Mouse (Mus musculus) forebrain, embryonic 12.5 days (tissue): Measurements from ENCODE around the gene Ttc9. TPM values are rescaled to one million over a fixed set of nuclear protein-coding genes. Genes with fewer than 3 reads are reported as not detected.

Experiments
- ATAC-seq: fragments of 200-750 bp; cut with Nextera tagmentation; 2 replicates; pipeline ENCODE4 v1.8.0; 2017; ENCODE audit warnings: moderate TSS enrichment; ENCODE audit not compliant: low FRiP score
- H3K27ac ChIP-seq: fragments of 300-500 bp; sonication (generic); 2 replicates; pipeline ENCODE4 v1.5.1; 2016; ENCODE audit warnings: mild to moderate bottlenecking
- H3K27me3 ChIP-seq: fragments of 300-500 bp; sonication (generic); 2 replicates; pipeline ENCODE4 v1.6.1; 2016; ENCODE audit warnings: mild to moderate bottlenecking
- H3K36me3 ChIP-seq: fragments of 300-500 bp; sonication (generic); replicated peaks from 2 replicates; pipeline ENCODE4 v1.6.1; 2016; ENCODE audit warnings: mild to moderate bottlenecking
- H3K4me1 ChIP-seq: fragments of 300-500 bp; sonication (generic); 2 replicates; pipeline ENCODE4 v1.6.1; 2016
- H3K4me2 ChIP-seq: fragments of 300-500 bp; sonication (generic); 2 replicates; pipeline ENCODE4 v1.6.1; 2016; ENCODE audit warnings: mild to moderate bottlenecking, moderate library complexity
- H3K4me3 ChIP-seq: fragments of 300-500 bp; sonication (generic); replicated peaks from 2 replicates; pipeline ENCODE4 v1.5.1; 2016; ENCODE audit warnings: mild to moderate bottlenecking
- H3K9ac ChIP-seq: fragments of 300-500 bp; sonication (generic); 2 replicates; pipeline ENCODE4 v1.6.1; 2016; ENCODE audit warnings: mild to moderate bottlenecking
- H3K9me3 ChIP-seq: fragments of 300-500 bp; sonication (generic); 2 replicates; pipeline ENCODE4 v1.6.1; 2016
- WGBS: fragments of 180-500 bp; shearing (Covaris S2); methylation state at CpG from one replicate; pipeline ENCODE4 v1.1.7; 2016; 5-methylcytosine and 5-hydroxymethylcytosine counted together
- polyA plus RNA-seq: library from polyadenylated mRNA; unstranded; fragments of >200 nt; fragmentation: Nextera tagmentation; extraction: Ambion mirVana; gene quantifications from 2 replicates; pipeline ENCODE4 v1.2.1, GENCODE M21; 2016

Ttc9 gene
- polyA plus RNA-seq, 1 experiment from 2014 or later = 5.7 TPM

DNA sequence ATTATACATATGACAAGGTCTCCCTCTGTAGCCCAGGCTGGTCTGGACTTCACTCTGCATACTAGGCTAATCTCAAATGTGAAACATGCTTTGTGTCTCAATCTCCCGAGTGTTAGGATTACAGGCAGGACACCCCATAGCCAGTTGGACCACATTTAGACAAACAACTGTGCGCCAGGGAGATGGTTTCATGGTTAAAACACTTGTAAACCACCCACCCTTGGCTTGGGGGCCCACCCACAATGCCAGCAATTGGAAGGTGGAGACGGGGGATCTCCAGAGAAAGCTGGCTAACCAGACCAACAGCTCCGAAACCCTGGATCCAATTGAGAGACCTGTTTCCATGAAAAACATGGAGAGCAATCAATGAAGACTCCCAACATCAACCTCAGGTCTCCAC is 3.0 kb upstream of the Ttc9 start:
- no peak overlapping the region for H3K9ac ChIP-seq
- H3K27ac ChIP-seq = no peak overlapping the region
- 87% methylated on average over 4 of the region's 4 CpGs for WGBS
- H3K36me3 ChIP-seq = no peaks in the 10 kb centered on the region
- no peak for ATAC-seq
- no peak overlapping the region for H3K4me2 ChIP-seq
- H3K9me3 ChIP-seq = no peaks in the 10 kb centered on the region
- H3K4me3 ChIP-seq = no peak overlapping the region
- H3K4me1 ChIP-seq = peaks cover 24% of the 10 kb centered on the region
- H3K27me3 ChIP-seq = peaks cover 27% of the 10 kb centered on the region

- WGBS = under 1% methylated on average over 16 of the region's 16 CpGs
- Histone ChIP-seq H3K9ac (peak overlapping the region; percentile 83), H3K36me3 (no peaks in the 10 kb centered on the region), H3K27ac (peak overlapping the region; percentile 90), H3K4me3 (peak overlapping the region; percentile 78), H3K4me2 (peak overlapping the region; percentile 91), H3K9me3 (no peaks in the 10 kb centered on the region), H3K27me3 (peaks cover 28% of the 10 kb centered on the region), H3K4me1 (peaks cover 30% of the 10 kb centered on the region)
- ATAC-seq = peak; percentile 72
Measured at GRCm38 (mm10) chr12:81630520-81630914, 532 bp upstream of the Ttc9 start.

- peak overlapping the region; percentile 90 for H3K27ac ChIP-seq
- H3K4me2 ChIP-seq = peak overlapping the region; percentile 91
- ATAC-seq = peak; percentile 45
- WGBS = under 1% methylated on average over 26 of the region's 31 CpGs
- H3K27me3 ChIP-seq = peaks cover 26% of the 10 kb centered on the region
- H3K9ac ChIP-seq = peak overlapping the region; percentile 83
- no peaks in the 10 kb centered on the region for H3K36me3 ChIP-seq
- peak overlapping the region; percentile 78 for H3K4me3 ChIP-seq
- H3K4me1 ChIP-seq = peaks cover 30% of the 10 kb centered on the region
- no peaks in the 10 kb centered on the region for H3K9me3 ChIP-seq
Measured at GRCm38 (mm10) chr12:81631661-81632401, 782 bp downstream of the Ttc9 start.

DNA sequence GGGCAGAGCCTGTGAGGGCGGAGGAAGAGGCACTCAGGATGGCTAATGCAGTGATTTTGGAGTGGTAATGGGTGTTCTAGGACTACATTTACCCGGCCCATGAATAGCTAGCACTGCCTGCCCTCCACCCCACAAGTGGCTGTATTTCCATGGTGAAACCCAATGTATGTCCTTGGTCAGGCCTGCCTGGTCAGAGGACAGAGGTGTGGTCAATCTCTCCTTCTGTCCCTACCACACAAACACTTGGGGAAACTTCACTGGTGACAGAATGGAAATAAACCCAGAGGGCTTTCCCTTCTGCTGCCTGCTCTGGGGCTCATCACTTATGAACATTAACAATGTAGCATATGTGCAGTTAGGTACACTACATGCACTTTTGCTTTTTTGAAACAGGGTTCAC is 2.2 kb downstream of the Ttc9 start:
- whole genome bisulfite sequencing = 78% methylated on average over 2 of the region's 2 CpGs
- H3K27me3 ChIP-seq = peaks cover 23% of the 10 kb centered on the region
- H3K4me2 ChIP-seq = peak overlapping the region; percentile 91; the same call in 1 of the 2 replicates
- H3K36me3 ChIP-seq = no peaks in the 10 kb centered on the region
- peaks cover 32% of the 10 kb centered on the region for H3K4me1 ChIP-seq
- no peak overlapping the region for H3K27ac ChIP-seq
- H3K4me3 ChIP-seq = no peak overlapping the region
- ATAC-seq = no peak
- H3K9ac ChIP-seq = no peak overlapping the region
- H3K9me3 ChIP-seq = no peaks in the 10 kb centered on the region

DNA sequence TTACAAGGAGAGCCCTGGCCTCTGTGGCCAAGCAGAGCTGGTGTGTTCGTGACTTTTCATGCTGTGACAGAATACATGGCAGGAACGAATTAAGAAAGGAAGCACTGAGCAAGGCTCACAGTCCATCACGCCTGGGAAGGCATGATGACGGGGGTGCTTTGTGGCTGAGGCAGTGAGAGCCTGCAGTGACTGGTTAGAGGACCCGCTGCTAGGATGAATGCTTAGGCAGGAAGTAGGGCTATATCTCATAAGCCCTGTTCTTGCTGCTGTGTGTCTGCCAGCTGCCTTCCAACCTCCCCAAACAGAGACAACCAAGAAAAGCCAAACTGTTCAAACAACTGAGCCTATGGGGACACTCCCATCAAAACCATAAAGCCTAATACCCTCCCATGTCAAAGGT is 9.6 kb downstream of the Ttc9 start:
- Histone ChIP-seq H3K27me3 (no peaks in the 10 kb centered on the region), H3K9me3 (no peaks in the 10 kb centered on the region), H3K36me3 (no peaks in the 10 kb centered on the region), H3K4me2 (no peak overlapping the region), H3K4me3 (no peak overlapping the region), H3K27ac (no peak overlapping the region), H3K4me1 (peaks cover 13% of the 10 kb centered on the region; the same call in 1 of the 2 replicates), H3K9ac (no peak overlapping the region)
- ATAC-seq = no peak
- 69% methylated on average over 5 of the region's 5 CpGs for WGBS

DNA sequence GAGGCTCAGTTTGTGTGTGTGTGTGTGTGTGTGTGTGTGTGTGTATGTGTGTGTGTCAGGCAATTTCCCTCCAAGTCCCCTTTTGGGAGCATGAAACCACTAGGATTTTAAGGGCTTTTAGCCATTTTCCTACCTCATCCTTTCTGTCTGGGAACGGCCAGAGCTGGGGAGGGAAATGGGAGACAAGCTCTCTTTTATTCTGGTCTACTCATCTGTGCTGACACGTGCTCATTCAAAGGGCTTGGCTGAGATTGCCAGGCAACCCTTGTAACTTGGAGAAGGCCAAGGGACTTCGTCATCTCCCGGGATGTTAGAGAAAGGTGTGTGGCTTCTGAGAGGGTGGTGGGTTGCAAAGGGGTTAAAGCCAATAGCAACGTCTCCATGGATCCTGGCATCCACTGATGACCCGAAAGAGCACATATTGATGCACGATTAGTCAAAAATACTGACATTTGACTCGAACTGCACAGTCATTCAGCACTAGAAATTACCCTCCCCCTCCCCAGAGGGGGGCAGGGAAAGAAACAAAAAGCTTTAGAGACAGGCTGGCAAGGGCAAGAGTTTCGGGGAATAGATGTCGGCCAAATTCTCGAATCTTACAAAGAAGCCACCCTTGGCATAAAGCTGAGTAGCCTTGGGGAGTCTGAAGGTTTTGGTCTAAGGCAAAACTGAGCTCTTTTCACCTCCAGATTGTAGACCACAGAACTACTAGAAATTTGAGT is 11.5 kb downstream of the Ttc9 start:
- Histone ChIP-seq H3K4me1 (peaks cover 11% of the 10 kb centered on the region; the same call in 1 of the 2 replicates), H3K9ac (no peak overlapping the region), H3K36me3 (no peaks in the 10 kb centered on the region), H3K4me2 (no peak overlapping the region), H3K9me3 (no peaks in the 10 kb centered on the region), H3K4me3 (no peak overlapping the region), H3K27me3 (no peaks in the 10 kb centered on the region), H3K27ac (no peak overlapping the region)
- no peak for ATAC-seq
- WGBS = 20% methylated on average over 11 of the region's 11 CpGs

GRCm38 (mm10) chr12:81646811-81647210 is 15.8 kb downstream of the Ttc9 start:
- no peaks in the 10 kb centered on the region for H3K9me3 ChIP-seq
- H3K4me3 ChIP-seq = no peak overlapping the region
- H3K27me3 ChIP-seq = no peaks in the 10 kb centered on the region
- H3K27ac ChIP-seq = no peak overlapping the region
- WGBS = 90% methylated on average over 6 of the region's 6 CpGs
- H3K9ac ChIP-seq = no peak overlapping the region
- H3K4me2 ChIP-seq = no peak overlapping the region
- peaks cover 11% of the 10 kb centered on the region; the same call in 1 of the 2 replicates for H3K4me1 ChIP-seq
- ATAC-seq = no peak
- no peaks in the 10 kb centered on the region for H3K36me3 ChIP-seq

DNA sequence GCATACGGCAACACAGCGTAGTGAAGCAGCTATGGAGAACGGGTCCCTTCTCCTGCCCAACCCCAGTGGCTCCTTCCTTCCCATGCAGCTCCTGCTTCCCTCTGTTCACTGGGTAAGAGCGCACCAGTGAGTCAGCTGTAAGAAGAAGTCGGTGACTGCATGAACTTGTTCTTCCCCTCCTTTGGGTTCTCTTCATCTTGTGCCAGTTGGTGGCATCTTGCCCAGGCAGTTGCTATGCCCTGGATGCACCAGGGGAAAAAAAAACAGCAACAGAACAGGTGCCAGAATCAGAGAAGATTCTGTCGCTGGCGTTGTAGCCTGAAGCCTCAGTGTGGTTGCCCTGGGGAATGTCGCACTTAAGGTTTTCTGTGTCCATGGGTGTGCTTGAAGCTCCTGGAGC is 22.3 kb downstream of the Ttc9 start:
- no peak overlapping the region for H3K27ac ChIP-seq
- H3K4me3 ChIP-seq = no peak overlapping the region
- WGBS = 95% methylated on average over 8 of the region's 8 CpGs
- H3K4me2 ChIP-seq = no peak overlapping the region
- H3K9me3 ChIP-seq = no peaks in the 10 kb centered on the region
- H3K4me1 ChIP-seq = no peaks in the 10 kb centered on the region
- no peak overlapping the region for H3K9ac ChIP-seq
- H3K36me3 ChIP-seq = no peaks in the 10 kb centered on the region
- no peaks in the 10 kb centered on the region for H3K27me3 ChIP-seq
- ATAC-seq = no peak

DNA sequence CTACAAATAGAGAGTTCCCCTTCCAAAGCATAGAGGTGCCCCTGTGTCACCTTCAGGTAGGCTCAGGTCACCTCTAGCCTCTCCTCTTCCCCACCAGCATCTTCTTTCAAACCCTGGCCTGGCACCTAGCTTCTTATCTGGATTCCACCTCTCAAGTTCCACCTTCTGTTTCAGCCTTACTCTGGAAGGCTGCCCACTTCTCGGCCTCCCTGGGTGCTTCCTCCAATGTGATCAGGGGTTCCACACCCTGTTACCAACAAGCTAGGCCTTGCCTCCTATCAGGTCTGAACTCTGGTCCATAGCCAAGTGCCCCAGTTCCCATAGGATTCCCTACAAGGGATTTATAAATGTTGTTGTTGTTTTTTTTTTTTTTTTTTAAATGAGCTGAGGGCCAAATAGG is 26.3 kb downstream of the Ttc9 start:
- no peak overlapping the region for H3K4me2 ChIP-seq
- ATAC-seq = no peak
- no peaks in the 10 kb centered on the region for H3K9me3 ChIP-seq
- H3K9ac ChIP-seq = no peak overlapping the region
- H3K36me3 ChIP-seq = peaks cover 14% of the 10 kb centered on the region; the same call in 1 of the 2 replicates
- no peaks in the 10 kb centered on the region for H3K27me3 ChIP-seq
- no peak overlapping the region for H3K4me3 ChIP-seq
- H3K27ac ChIP-seq = no peak overlapping the region
- 92% methylated on average over 1 of the region's 1 CpGs for WGBS
- H3K4me1 ChIP-seq = no peaks in the 10 kb centered on the region

DNA sequence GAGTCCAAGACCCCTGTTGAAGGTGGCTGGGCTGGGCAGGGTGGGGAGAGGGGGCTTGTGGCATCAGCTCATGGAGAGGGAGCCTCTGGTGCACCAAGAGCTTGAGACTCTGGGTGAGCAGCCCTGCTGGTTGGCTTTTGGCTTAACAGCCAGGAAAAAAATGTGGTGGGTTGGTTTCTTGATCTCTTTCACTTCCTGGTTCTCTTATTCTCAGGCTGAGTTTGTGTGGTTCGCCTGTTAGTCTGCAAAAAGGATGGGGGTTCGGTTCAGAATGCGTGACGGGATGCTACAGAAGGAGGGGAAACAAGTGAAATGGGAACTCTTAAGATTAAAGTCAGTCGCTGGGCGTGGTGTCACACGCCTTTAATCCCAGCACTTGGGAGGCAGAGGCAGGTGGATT is 27.0 kb downstream of the Ttc9 start:
- ATAC-seq = no peak
- Histone ChIP-seq H3K36me3 (peaks cover 17% of the 10 kb centered on the region; the same call in 1 of the 2 replicates), H3K9me3 (no peaks in the 10 kb centered on the region), H3K4me2 (no peak overlapping the region), H3K4me1 (no peaks in the 10 kb centered on the region), H3K4me3 (no peak overlapping the region), H3K27me3 (no peaks in the 10 kb centered on the region), H3K9ac (no peak overlapping the region), H3K27ac (no peak overlapping the region)
- WGBS = 90% methylated on average over 7 of the region's 7 CpGs

DNA sequence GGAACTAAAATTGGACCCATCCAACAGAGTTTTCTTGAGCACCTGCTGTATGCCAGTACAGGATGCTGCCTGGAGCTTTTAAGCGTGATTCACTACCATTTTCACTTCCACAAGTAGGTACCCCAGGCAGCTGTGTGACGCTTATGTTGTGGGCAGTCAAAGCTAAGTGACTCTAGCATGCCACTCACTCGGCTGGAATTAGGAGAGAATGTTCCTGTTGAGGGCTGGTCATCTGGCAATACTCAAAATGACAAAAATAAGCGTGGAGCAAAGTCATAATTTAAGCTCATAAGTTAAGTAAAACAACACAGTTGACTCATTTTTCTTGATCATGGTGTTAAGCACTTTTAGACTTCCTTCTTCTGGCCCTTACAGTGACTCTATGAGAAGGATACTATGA is 31.0 kb downstream of the Ttc9 start:
- 87% methylated on average over 4 of the region's 4 CpGs for WGBS
- Histone ChIP-seq H3K4me2 (no peak overlapping the region), H3K4me3 (no peak overlapping the region), H3K9ac (no peak overlapping the region), H3K36me3 (peaks cover 27% of the 10 kb centered on the region), H3K9me3 (no peaks in the 10 kb centered on the region), H3K27ac (no peak overlapping the region), H3K4me1 (no peaks in the 10 kb centered on the region), H3K27me3 (no peaks in the 10 kb centered on the region)
- no peak for ATAC-seq

DNA sequence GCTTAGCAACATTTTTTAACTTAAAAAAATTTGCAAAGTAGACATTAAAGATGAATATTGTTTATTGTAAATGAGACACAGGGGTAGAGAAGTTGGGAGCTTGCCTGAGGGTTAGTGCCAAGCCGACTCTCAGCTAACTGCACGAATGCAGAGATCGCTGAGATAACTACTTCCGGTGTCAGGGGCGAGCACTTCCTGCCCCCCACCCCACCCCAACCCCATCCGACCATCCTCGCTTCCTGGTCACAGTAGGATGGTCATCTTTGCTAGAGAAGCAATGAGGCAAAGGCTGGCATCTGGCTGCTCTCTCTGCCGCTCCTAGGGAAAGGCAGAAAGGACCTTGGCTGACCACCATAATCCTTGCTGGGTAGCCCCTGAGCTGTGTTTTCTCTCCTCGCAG is 32.1 kb downstream of the Ttc9 start:
- Histone ChIP-seq H3K27ac (no peak overlapping the region), H3K9me3 (no peaks in the 10 kb centered on the region), H3K4me1 (no peaks in the 10 kb centered on the region), H3K9ac (no peak overlapping the region), H3K4me2 (no peak overlapping the region), H3K27me3 (no peaks in the 10 kb centered on the region), H3K4me3 (no peak overlapping the region), H3K36me3 (peaks cover 27% of the 10 kb centered on the region)
- ATAC-seq = no peak
- 95% methylated on average over 9 of the region's 9 CpGs for WGBS

GRCm38 (mm10) chr12:81663906-81664305 is 32.9 kb downstream of the Ttc9 start:
- 78% methylated on average over 5 of the region's 5 CpGs for WGBS
- Histone ChIP-seq H3K4me1 (no peaks in the 10 kb centered on the region), H3K36me3 (peaks cover 27% of the 10 kb centered on the region), H3K9me3 (no peaks in the 10 kb centered on the region), H3K4me3 (no peak overlapping the region), H3K4me2 (no peak overlapping the region), H3K27ac (no peak overlapping the region), H3K27me3 (no peaks in the 10 kb centered on the region), H3K9ac (no peak overlapping the region)
- no peak for ATAC-seq
